Mouse (Mus musculus): ENCODE measurements around the gene Rps6ka2. TPM values are rescaled to one million over a fixed set of nuclear protein-coding genes. Genes with fewer than 3 reads are reported as not detected.
A peak's percentile ranks its signal among the peaks of the same experiment; 100 is the strongest.
"Not testable (repeated sequence)": the region's sequence is repeated elsewhere in the genome, so short reads cannot be mapped to it uniquely, and the experiment has no call there.

The Rps6ka2 gene
- total RNA-seq (2014; rRNA removed; ENCODE audit: low replicate concordance) (36.4 and 37.4 TPM in 2 replicates), polyA plus RNA-seq (2015; fragmentation: Nextera tagmentation; extraction: Ambion mirVana) (13.6 and 14.3 TPM in 2 replicates)

GRCm38 (mm10) chr17:7169627-7170303 lies at the start of gene Rps6ka2:
Gene Rps6ka2 (plus strand): TSS chr17:7170115.
- peak within 1 kb of the TSS; percentile 70 for H3K9ac ChIP-seq (replicated peaks; ENCODE audit: low read depth, low read length)
- no peaks in the 10 kb centered on the region for H3K9me3 ChIP-seq (replicated peaks; ENCODE audit: control insufficient read depth, low read length)
- peaks cover 22% of the 10 kb centered on the region for H3K4me1 ChIP-seq (ENCODE audit: control insufficient read depth, insufficient read depth)
- peak within 1 kb of the TSS; percentile 69 for H3K4me3 ChIP-seq (ENCODE audit: low read depth, low read length)
- 1% methylated on average over 53 of the region's 56 CpGs for WGBS
- DNase-seq (ENCODE audit: low spot score) = peak; percentile 99
- no peaks in the 10 kb centered on the region for H3K27me3 ChIP-seq (ENCODE audit: control insufficient read depth, insufficient read depth, low read length)
- peak; percentile 98 for ATAC-seq (ENCODE audit: insufficient read depth, low read depth)
- no peaks in the 10 kb centered on the region for H3K36me3 ChIP-seq (replicated peaks; ENCODE audit: control insufficient read depth, insufficient read depth, low read length)
- H3K27ac ChIP-seq (ENCODE audit: low read depth) = peak within 1 kb of the TSS; percentile 91
- TF ChIP-seq CTCF (IDR thresholded peaks at IDR 0.05; ENCODE audit: low read depth) (no peak), EP300 (IDR thresholded peaks at IDR 0.05; ENCODE audit: low read depth) (no peak)
- peak within 1 kb of the TSS; percentile 94 for H3K4me2 ChIP-seq (ENCODE audit: low read depth, low read length)

- H3K4me2 ChIP-seq (ENCODE audit: low read depth, low read length); H3K27me3 ChIP-seq (ENCODE audit: control insufficient read depth, insufficient read depth, low read length); H3K4me1 ChIP-seq (ENCODE audit: control insufficient read depth, insufficient read depth); H3K27ac ChIP-seq (ENCODE audit: low read depth); H3K9me3 ChIP-seq (replicated peaks; ENCODE audit: control insufficient read depth, low read length); ATAC-seq (ENCODE audit: insufficient read depth, low read depth); H3K9ac ChIP-seq (replicated peaks; ENCODE audit: low read depth, low read length); H3K4me3 ChIP-seq (ENCODE audit: low read depth, low read length); H3K36me3 ChIP-seq (replicated peaks; ENCODE audit: control insufficient read depth, insufficient read depth, low read length); DNase-seq (ENCODE audit: low spot score): not testable (repeated sequence)
- WGBS = 83% methylated on average over 3 of the region's 3 CpGs
Measured at GRCm38 (mm10) chr17:7120835-7121234, 49.1 kb upstream of the Rps6ka2 start.

GRCm38 (mm10) chr17:7122554-7122953 lies 47.4 kb upstream of the Rps6ka2 start:
- H3K9me3 ChIP-seq (replicated peaks; ENCODE audit: control insufficient read depth, low read length); ATAC-seq (ENCODE audit: insufficient read depth, low read depth); H3K36me3 ChIP-seq (replicated peaks; ENCODE audit: control insufficient read depth, insufficient read depth, low read length); H3K4me2 ChIP-seq (ENCODE audit: low read depth, low read length); DNase-seq (ENCODE audit: low spot score); H3K9ac ChIP-seq (replicated peaks; ENCODE audit: low read depth, low read length); H3K4me1 ChIP-seq (ENCODE audit: control insufficient read depth, insufficient read depth); H3K27ac ChIP-seq (ENCODE audit: low read depth); H3K27me3 ChIP-seq (ENCODE audit: control insufficient read depth, insufficient read depth, low read length); H3K4me3 ChIP-seq (ENCODE audit: low read depth, low read length): not testable (repeated sequence)
- 82% methylated on average over 11 of the region's 11 CpGs for WGBS

- H3K9me3 ChIP-seq (replicated peaks; ENCODE audit: control insufficient read depth, low read length); H3K4me2 ChIP-seq (ENCODE audit: low read depth, low read length); ATAC-seq (ENCODE audit: insufficient read depth, low read depth); H3K4me3 ChIP-seq (ENCODE audit: low read depth, low read length); DNase-seq (ENCODE audit: low spot score); H3K27ac ChIP-seq (ENCODE audit: low read depth); H3K36me3 ChIP-seq (replicated peaks; ENCODE audit: control insufficient read depth, insufficient read depth, low read length); H3K4me1 ChIP-seq (ENCODE audit: control insufficient read depth, insufficient read depth); H3K9ac ChIP-seq (replicated peaks; ENCODE audit: low read depth, low read length); H3K27me3 ChIP-seq (ENCODE audit: control insufficient read depth, insufficient read depth, low read length): not testable (repeated sequence)
- 78% methylated on average over 6 of the region's 10 CpGs for WGBS
Measured at GRCm38 (mm10) chr17:7126475-7126874, 43.4 kb upstream of the Rps6ka2 start.

GRCm38 (mm10) chr17:7134002-7134401 lies 35.9 kb upstream of the Rps6ka2 start:
- H3K27ac ChIP-seq (ENCODE audit: low read depth); H3K9me3 ChIP-seq (replicated peaks; ENCODE audit: control insufficient read depth, low read length); H3K27me3 ChIP-seq (ENCODE audit: control insufficient read depth, insufficient read depth, low read length); H3K4me2 ChIP-seq (ENCODE audit: low read depth, low read length); DNase-seq (ENCODE audit: low spot score); H3K9ac ChIP-seq (replicated peaks; ENCODE audit: low read depth, low read length); H3K4me3 ChIP-seq (ENCODE audit: low read depth, low read length); H3K36me3 ChIP-seq (replicated peaks; ENCODE audit: control insufficient read depth, insufficient read depth, low read length); ATAC-seq (ENCODE audit: insufficient read depth, low read depth); H3K4me1 ChIP-seq (ENCODE audit: control insufficient read depth, insufficient read depth): not testable (repeated sequence)
- WGBS = no CpG with 5 or more reads among the region's 7 CpGs

GRCm38 (mm10) chr17:7135277-7135676 lies 34.6 kb upstream of the Rps6ka2 start:
- H3K4me1 ChIP-seq (ENCODE audit: control insufficient read depth, insufficient read depth); H3K9ac ChIP-seq (replicated peaks; ENCODE audit: low read depth, low read length); H3K36me3 ChIP-seq (replicated peaks; ENCODE audit: control insufficient read depth, insufficient read depth, low read length); H3K27me3 ChIP-seq (ENCODE audit: control insufficient read depth, insufficient read depth, low read length); H3K4me3 ChIP-seq (ENCODE audit: low read depth, low read length); DNase-seq (ENCODE audit: low spot score); H3K4me2 ChIP-seq (ENCODE audit: low read depth, low read length); H3K27ac ChIP-seq (ENCODE audit: low read depth); H3K9me3 ChIP-seq (replicated peaks; ENCODE audit: control insufficient read depth, low read length); ATAC-seq (ENCODE audit: insufficient read depth, low read depth): not testable (repeated sequence)
- 94% methylated on average over 7 of the region's 8 CpGs for WGBS

Data from heart, postnatal 0 days (tissue).